Mouse (Mus musculus): ENCODE measurements at regions not wholly inside any gene's neighbourhood (a gene's known extent, or its start where the extent isn't known, plus 50 kb on each side); places are given as distances from the start of the nearest gene placed in this dataset.
A peak's percentile ranks its signal among the peaks of the same experiment; 100 is the strongest.

DNA sequence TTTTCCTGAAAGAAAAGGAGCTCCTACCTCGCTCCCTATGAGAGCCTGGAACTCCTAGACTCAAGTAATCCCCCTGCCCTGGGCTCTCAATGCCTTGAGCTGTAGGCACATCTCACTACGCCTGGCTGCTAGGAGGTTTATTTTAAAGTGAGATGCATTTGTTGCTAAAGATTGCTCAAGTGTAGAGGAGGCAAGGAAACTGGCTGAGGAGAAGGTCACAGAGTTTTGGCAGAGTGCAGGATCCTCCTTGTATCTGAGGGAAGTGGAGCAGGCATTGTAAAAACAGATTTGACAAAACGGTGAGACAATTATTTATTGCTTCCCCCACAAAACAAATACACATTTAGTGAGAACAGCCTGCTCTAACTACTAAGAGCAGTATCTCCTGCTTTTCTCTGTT lies 228.7 kb downstream of the Gm5426 start:
- Histone ChIP-seq H3K27ac (ENCODE audit: insufficient read depth, low read length) (no peak overlapping the region), H3K4me3 (replicated peaks; ENCODE audit: insufficient read depth, low read depth, low read length) (no peak overlapping the region), H3K4me1 (ENCODE audit: control insufficient read depth, insufficient read depth, low read length) (no peaks in the 10 kb centered on the region), H3K27me3 (ENCODE audit: control insufficient read depth, insufficient read depth, low read length) (no peaks in the 10 kb centered on the region)
- TF ChIP-seq POLR2A (IDR thresholded peaks at IDR 0.05; ENCODE audit: borderline replicate concordance, insufficient read depth, low read length), result no peak
- no peak for TF ChIP-seq CTCF (IDR thresholded peaks at IDR 0.05; ENCODE audit: borderline replicate concordance, insufficient read depth, low read depth, low read length)
- 82% methylated on average over 3 of the region's 3 CpGs for WGBS
- DNase-seq, result no peak

DNA sequence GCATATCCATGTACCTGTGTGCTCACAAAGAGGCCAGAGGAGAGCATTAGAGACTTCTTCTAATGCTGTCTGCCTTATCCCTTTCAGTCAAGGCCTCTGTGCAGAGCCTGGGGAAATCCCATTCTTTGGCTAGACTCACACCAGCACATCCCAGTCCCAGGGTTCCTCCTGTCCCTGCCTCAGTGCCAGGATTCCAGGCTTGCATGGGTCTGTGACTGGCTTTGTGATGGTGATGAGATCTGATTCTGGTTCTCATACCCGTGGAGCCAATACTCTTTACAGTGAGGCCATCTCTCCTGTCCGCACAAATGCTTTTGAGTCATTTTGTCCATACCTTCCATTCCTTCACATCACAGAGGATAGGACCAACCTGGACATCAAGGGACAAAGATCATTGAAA lies 230.5 kb downstream of the Gm5426 start:
- WGBS, result 46% methylated on average over 2 of the region's 2 CpGs
- no peaks in the 10 kb centered on the region for H3K27me3 ChIP-seq (ENCODE audit: control insufficient read depth, insufficient read depth, low read length)
- no peak for DNase-seq
- no peak overlapping the region for H3K27ac ChIP-seq (ENCODE audit: insufficient read depth, low read length)
- H3K4me3 ChIP-seq (replicated peaks; ENCODE audit: insufficient read depth, low read depth, low read length), result no peak overlapping the region
- no peak for TF ChIP-seq POLR2A (IDR thresholded peaks at IDR 0.05; ENCODE audit: borderline replicate concordance, insufficient read depth, low read length)
- TF ChIP-seq CTCF (IDR thresholded peaks at IDR 0.05; ENCODE audit: borderline replicate concordance, insufficient read depth, low read depth, low read length), result no peak
- no peaks in the 10 kb centered on the region for H3K4me1 ChIP-seq (ENCODE audit: control insufficient read depth, insufficient read depth, low read length)

DNA sequence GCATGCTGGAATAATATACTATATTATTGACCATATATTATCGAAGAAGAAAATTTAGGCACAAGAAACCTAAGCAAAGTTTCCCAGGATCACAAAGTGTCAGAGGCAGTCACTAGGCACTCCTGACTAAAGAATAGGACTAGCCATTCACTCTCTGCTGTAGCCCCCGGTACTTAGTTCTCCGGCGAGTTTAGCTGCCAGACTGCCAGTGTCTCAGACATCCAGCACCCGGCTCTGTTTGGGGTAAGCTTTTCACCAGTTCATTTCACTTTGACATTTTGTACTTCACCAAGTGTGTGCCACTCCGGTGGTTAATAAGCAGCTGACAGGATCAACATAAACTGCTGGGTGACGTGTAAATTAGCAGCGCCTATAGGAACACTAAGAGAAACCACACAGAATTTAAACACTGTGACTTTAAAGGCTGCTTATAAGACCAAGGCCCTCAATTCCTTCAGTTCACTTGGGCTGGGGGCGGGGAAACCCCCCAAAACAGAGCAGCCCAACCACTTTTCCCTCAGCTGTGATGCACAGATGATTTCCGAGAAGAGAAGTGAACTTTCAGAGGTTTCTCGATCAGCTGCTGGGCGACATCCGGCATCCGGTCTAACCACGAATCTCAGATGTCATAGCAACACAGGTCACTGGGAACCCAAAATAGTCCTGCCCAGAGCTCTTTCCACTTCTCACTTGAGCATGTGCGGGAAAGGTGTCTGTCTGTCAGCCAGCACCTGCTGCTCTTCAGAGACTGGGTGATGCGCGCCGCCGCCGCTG lies 234.3 kb downstream of the Gm5426 start:
- Histone ChIP-seq H3K27me3 (ENCODE audit: control insufficient read depth, insufficient read depth, low read length) (no peaks in the 10 kb centered on the region), H3K4me3 (replicated peaks; ENCODE audit: insufficient read depth, low read depth, low read length) (peak overlapping the region; percentile 34), H3K4me1 (ENCODE audit: control insufficient read depth, insufficient read depth, low read length) (no peaks in the 10 kb centered on the region), H3K27ac (ENCODE audit: insufficient read depth, low read length) (no peak overlapping the region)
- 46% methylated on average over 21 of the region's 21 CpGs for WGBS
- peak in 1 of 2 experiments; percentile 45 for DNase-seq
- TF ChIP-seq CTCF (IDR thresholded peaks at IDR 0.05; ENCODE audit: borderline replicate concordance, insufficient read depth, low read depth, low read length) (no peak), POLR2A (IDR thresholded peaks at IDR 0.05; ENCODE audit: borderline replicate concordance, insufficient read depth, low read length) (no peak)

DNA sequence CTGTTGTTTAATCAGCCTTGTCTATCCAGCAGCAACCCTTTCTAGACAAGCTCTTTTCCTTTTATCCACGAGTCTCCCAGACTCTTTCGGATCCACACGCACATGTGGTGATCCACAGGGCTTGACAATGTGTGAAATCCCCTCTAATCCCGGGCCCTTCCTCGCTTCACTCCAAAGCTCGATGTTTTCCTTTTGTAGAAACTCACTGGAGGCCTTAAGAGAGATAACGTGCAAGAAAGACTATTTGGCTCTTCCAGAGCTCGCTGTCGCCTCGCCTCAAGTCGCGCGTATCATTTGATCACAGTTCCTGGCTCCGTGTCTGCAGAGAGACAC lies 234.9 kb downstream of the Gm5426 start:
- no peak for TF ChIP-seq POLR2A (IDR thresholded peaks at IDR 0.05; ENCODE audit: borderline replicate concordance, insufficient read depth, low read length)
- no peak for TF ChIP-seq CTCF (IDR thresholded peaks at IDR 0.05; ENCODE audit: borderline replicate concordance, insufficient read depth, low read depth, low read length)
- WGBS, result 27% methylated on average over 14 of the region's 14 CpGs
- peak overlapping the region; percentile 34 for H3K4me3 ChIP-seq (replicated peaks; ENCODE audit: insufficient read depth, low read depth, low read length)
- no peaks in the 10 kb centered on the region for H3K27me3 ChIP-seq (ENCODE audit: control insufficient read depth, insufficient read depth, low read length)
- H3K27ac ChIP-seq (ENCODE audit: insufficient read depth, low read length), result no peak overlapping the region
- DNase-seq, result peak in 1 of 2 experiments; percentile 57
- H3K4me1 ChIP-seq (ENCODE audit: control insufficient read depth, insufficient read depth, low read length), result no peaks in the 10 kb centered on the region

DNA sequence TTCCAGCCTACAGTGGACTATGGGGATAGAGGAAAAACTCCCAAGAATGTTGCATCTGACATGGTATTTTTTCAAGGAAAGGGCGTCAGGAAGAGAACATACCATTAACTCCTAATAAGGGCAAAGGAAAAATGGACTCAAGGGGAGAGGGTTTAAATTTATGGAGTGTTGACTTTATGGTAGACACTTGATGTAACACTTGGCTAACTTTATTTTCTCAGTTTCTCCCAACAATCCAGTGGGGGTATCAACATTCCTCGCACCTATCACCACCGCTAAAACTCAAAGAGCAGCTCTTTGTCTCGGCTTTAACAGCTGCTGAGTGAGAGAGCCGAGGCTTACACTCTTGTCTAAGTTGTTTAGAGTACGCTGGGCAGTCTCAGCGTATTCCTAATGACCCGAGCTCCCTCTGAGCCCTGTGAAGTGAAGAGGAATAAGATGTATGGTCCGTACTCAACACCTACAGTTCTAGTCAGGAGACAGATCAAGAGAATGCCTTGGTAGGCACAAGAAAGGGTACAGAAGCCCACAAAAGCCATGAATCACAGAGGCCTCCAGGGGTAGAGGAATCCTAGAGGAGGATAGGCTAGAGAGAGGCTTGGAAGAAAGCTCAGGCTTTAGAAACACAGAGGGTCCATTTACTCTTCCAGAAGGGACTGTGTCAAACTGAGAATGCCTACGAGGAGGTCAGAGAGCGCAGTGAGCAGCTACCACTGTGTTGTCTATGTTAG lies 236.4 kb downstream of the Gm5426 start:
- no peak for DNase-seq
- H3K4me3 ChIP-seq (replicated peaks; ENCODE audit: insufficient read depth, low read depth, low read length), result no peak overlapping the region
- TF ChIP-seq POLR2A (IDR thresholded peaks at IDR 0.05; ENCODE audit: borderline replicate concordance, insufficient read depth, low read length), result no peak
- TF ChIP-seq CTCF (IDR thresholded peaks at IDR 0.05; ENCODE audit: borderline replicate concordance, insufficient read depth, low read depth, low read length), result no peak
- H3K27me3 ChIP-seq (ENCODE audit: control insufficient read depth, insufficient read depth, low read length), result no peaks in the 10 kb centered on the region
- 87% methylated on average over 11 of the region's 11 CpGs for WGBS
- no peaks in the 10 kb centered on the region for H3K4me1 ChIP-seq (ENCODE audit: control insufficient read depth, insufficient read depth, low read length)
- H3K27ac ChIP-seq (ENCODE audit: insufficient read depth, low read length), result no peak overlapping the region

DNA sequence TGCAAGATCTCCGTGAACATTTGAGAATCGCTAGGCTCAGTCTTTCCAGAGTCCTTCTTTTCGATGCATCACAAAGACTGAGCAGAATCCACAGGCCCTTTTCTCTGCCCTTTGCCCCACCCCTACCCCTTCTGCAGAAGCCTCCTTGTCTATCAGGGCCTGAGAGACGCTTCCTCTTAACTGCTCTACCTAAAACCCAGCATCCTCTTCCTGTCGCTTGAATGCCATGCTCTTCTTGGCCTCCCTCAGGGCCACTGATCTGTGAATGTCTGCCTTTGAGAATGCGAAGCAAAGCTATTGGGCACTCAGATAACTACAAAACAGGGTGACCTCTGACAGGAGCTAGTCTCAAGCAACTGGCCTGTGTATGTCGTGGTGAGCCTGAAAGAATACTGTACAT lies 237.1 kb downstream of the Gm5426 start:
- DNase-seq, result no peak
- Histone ChIP-seq H3K27me3 (ENCODE audit: control insufficient read depth, insufficient read depth, low read length) (no peaks in the 10 kb centered on the region), H3K4me1 (ENCODE audit: control insufficient read depth, insufficient read depth, low read length) (no peaks in the 10 kb centered on the region), H3K27ac (ENCODE audit: insufficient read depth, low read length) (no peak overlapping the region), H3K4me3 (replicated peaks; ENCODE audit: insufficient read depth, low read depth, low read length) (no peak overlapping the region)
- TF ChIP-seq CTCF (IDR thresholded peaks at IDR 0.05; ENCODE audit: borderline replicate concordance, insufficient read depth, low read depth, low read length) (no peak), POLR2A (IDR thresholded peaks at IDR 0.05; ENCODE audit: borderline replicate concordance, insufficient read depth, low read length) (no peak)
- 88% methylated on average over 7 of the region's 7 CpGs for WGBS

DNA sequence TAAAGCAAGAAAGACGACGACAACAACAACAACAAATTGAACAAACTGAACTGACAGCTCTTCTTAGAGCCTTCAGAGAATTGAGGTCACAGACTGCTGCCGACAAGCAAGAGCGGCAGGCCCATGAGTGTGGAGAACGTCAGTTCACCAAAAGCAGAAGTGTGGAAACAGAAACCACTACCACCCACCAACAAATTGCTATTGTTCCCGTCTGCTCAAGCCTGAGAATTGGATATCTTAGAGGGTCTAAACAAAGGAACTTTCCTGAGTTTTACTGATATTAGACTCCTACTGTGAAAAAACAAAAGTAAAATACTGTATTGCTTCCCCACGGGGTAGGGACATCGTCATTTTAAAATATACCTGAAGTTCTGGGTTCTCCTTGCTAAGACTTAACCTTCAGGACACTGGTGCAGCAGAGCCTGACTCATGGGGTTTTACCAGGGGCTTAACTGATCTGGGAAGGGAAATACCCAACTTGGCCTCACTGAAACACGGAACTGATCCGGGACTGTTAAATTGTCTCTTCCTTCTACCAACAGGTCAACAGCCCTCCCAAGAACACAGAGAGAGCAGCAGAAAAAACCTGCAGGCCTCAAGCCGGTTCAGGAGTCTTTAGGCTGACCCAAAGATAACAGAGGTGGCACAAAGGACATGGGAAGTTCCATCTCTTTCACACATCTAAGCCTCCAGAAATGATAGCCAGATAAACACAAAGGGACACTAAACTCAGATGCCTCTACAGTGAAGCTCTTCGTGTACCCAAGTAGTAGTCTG lies 238.1 kb downstream of the Gm5426 start:
- H3K4me1 ChIP-seq (ENCODE audit: control insufficient read depth, insufficient read depth, low read length), result no peaks in the 10 kb centered on the region
- DNase-seq, result no peak
- TF ChIP-seq POLR2A (IDR thresholded peaks at IDR 0.05; ENCODE audit: borderline replicate concordance, insufficient read depth, low read length) (no peak), CTCF (IDR thresholded peaks at IDR 0.05; ENCODE audit: borderline replicate concordance, insufficient read depth, low read depth, low read length) (no peak)
- no peak overlapping the region for H3K4me3 ChIP-seq (replicated peaks; ENCODE audit: insufficient read depth, low read depth, low read length)
- no peak overlapping the region for H3K27ac ChIP-seq (ENCODE audit: insufficient read depth, low read length)
- no peaks in the 10 kb centered on the region for H3K27me3 ChIP-seq (ENCODE audit: control insufficient read depth, insufficient read depth, low read length)
- 91% methylated on average over 12 of the region's 12 CpGs for WGBS

All from cerebellum, adult 2 months (tissue).